Mouse (Mus musculus) liver, embryonic 12.5 days (tissue): ENCODE results near the gene Dnase1l3. TPM values are rescaled to one million over a fixed set of nuclear protein-coding genes. Genes with fewer than 3 reads are reported as not detected.

Source experiments
- ATAC-seq: fragments of 200-750 bp; cut with Nextera tagmentation; 2 replicates; pipeline ENCODE4 v1.8.0; 2017; ENCODE audit warnings: moderate number of reproducible peaks, mild to moderate bottlenecking, moderate library complexity
- H3K27ac ChIP-seq: fragments of 300-500 bp; sonication (generic); 2 replicates; pipeline ENCODE4 v1.5.1; 2016; ENCODE audit warnings: mild to moderate bottlenecking
- H3K27me3 ChIP-seq: fragments of 300-500 bp; sonication (generic); replicated peaks from 2 replicates; pipeline ENCODE4 v1.6.1; 2016; ENCODE audit warnings: mild to moderate bottlenecking, moderate library complexity
- H3K36me3 ChIP-seq: fragments of 300-500 bp; sonication (generic); 2 replicates; pipeline ENCODE4 v1.6.1; 2016; ENCODE audit warnings: mild to moderate bottlenecking, moderate library complexity
- H3K4me1 ChIP-seq: fragments of 300-500 bp; sonication (generic); 2 replicates; pipeline ENCODE4 v1.6.1; 2016
- H3K4me2 ChIP-seq: fragments of 300-500 bp; sonication (generic); 2 replicates; pipeline ENCODE4 v1.6.1; 2016; ENCODE audit warnings: mild to moderate bottlenecking, moderate library complexity
- H3K4me3 ChIP-seq: fragments of 300-500 bp; sonication (generic); 2 replicates; pipeline ENCODE4 v1.5.1; 2016; ENCODE audit warnings: mild to moderate bottlenecking, moderate library complexity
- H3K9ac ChIP-seq: fragments of 300-500 bp; sonication (generic); 2 replicates; pipeline ENCODE4 v1.6.1; 2016; ENCODE audit warnings: mild to moderate bottlenecking, moderate library complexity
- H3K9me3 ChIP-seq: fragments of 300-500 bp; sonication (generic); replicated peaks from 2 replicates; pipeline ENCODE4 v1.6.1; 2016; ENCODE audit warnings: mild to moderate bottlenecking, moderate library complexity
- WGBS: fragments of 180-500 bp; shearing (Covaris S2); methylation state at CpG from one replicate; pipeline ENCODE4 v1.1.7; 2016; ENCODE audit not compliant: insufficient replicate concordance; 5-methylcytosine and 5-hydroxymethylcytosine counted together
- polyA plus RNA-seq: library from polyadenylated mRNA; unstranded; fragments of >200 nt; fragmentation: Nextera tagmentation; extraction: Ambion mirVana; gene quantifications from 2 replicates; pipeline ENCODE4 v1.2.1, GENCODE M21; 2016

Dnase1l3 gene
- polyA plus RNA-seq: 0.72 and 0.79 TPM in 2 replicates

- Histone ChIP-seq H3K9me3 (no peaks in the 10 kb centered on the region), H3K9ac (no peak within 1 kb of the TSS), H3K4me3 (no peak within 1 kb of the TSS), H3K4me1 (peaks cover 5% of the 10 kb centered on the region; the same call in 1 of the 2 replicates), H3K4me2 (no peak within 1 kb of the TSS), H3K27me3 (peaks cover 10% of the 10 kb centered on the region; the same call in 1 of the 2 replicates), H3K27ac (no peak within 1 kb of the TSS), H3K36me3 (no peaks in the 10 kb centered on the region)
- 45% methylated on average over 8 of the region's 8 CpGs for WGBS
- no peak for ATAC-seq
Measured at GRCm38 (mm10) chr14:7994271-7994767, at the start of gene Dnase1l3. Gene Dnase1l3 (minus strand): TSS chr14:7994573.

GRCm38 (mm10) chr14:8042577-8042976 lies 48.2 kb upstream of the Dnase1l3 start:
- Histone ChIP-seq H3K36me3 (no peaks in the 10 kb centered on the region; the same call in 1 of the 2 replicates), H3K4me2 (no peak overlapping the region), H3K4me3 (no peak overlapping the region), H3K9ac (no peak overlapping the region), H3K9me3 (no peaks in the 10 kb centered on the region), H3K27me3 (no peaks in the 10 kb centered on the region), H3K4me1 (no peaks in the 10 kb centered on the region), H3K27ac (no peak overlapping the region)
- 82% methylated on average over 9 of the region's 9 CpGs for WGBS
- ATAC-seq: no peak

DNA sequence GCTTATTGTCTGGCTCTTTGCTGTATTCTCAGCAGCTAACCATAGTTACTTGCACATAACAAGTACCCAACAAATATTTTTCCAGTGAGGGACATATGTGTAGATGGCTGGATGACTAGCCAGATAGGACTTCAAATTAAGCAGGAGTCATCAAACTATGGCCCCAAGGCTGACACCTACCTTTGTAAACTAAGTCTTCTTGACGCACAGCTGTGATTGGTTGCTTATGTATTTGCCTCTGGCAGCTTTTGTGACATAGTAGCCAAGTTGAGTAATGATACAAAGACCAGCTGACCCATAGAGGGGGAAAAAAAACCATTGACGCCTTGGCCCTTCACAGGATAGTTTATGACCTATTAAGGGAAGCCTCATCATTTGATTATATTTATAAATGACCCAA lies 47.7 kb upstream of the Dnase1l3 start:
- ATAC-seq: no peak
- no peak overlapping the region for H3K4me2 ChIP-seq
- H3K36me3 ChIP-seq: no peaks in the 10 kb centered on the region; the same call in 1 of the 2 replicates
- H3K4me3 ChIP-seq: no peak overlapping the region
- H3K4me1 ChIP-seq: no peaks in the 10 kb centered on the region
- no peaks in the 10 kb centered on the region for H3K9me3 ChIP-seq
- no peak overlapping the region for H3K27ac ChIP-seq
- 74% methylated on average over 2 of the region's 2 CpGs for WGBS
- H3K27me3 ChIP-seq: no peaks in the 10 kb centered on the region
- no peak overlapping the region for H3K9ac ChIP-seq

- Histone ChIP-seq H3K4me2 (no peak overlapping the region), H3K4me1 (no peaks in the 10 kb centered on the region), H3K4me3 (no peak overlapping the region), H3K9me3 (no peaks in the 10 kb centered on the region), H3K27ac (no peak overlapping the region), H3K36me3 (no peaks in the 10 kb centered on the region; the same call in 1 of the 2 replicates), H3K9ac (no peak overlapping the region), H3K27me3 (no peaks in the 10 kb centered on the region)
- WGBS: 78% methylated on average over 12 of the region's 12 CpGs
- no peak for ATAC-seq
Measured at GRCm38 (mm10) chr14:8040911-8041678, 46.7 kb upstream of the Dnase1l3 start.

GRCm38 (mm10) chr14:8040179-8040578 lies 45.8 kb upstream of the Dnase1l3 start:
- Histone ChIP-seq H3K27ac (no peak overlapping the region), H3K9ac (no peak overlapping the region), H3K36me3 (no peaks in the 10 kb centered on the region; the same call in 1 of the 2 replicates), H3K4me3 (no peak overlapping the region), H3K4me1 (no peaks in the 10 kb centered on the region), H3K9me3 (no peaks in the 10 kb centered on the region), H3K4me2 (no peak overlapping the region), H3K27me3 (no peaks in the 10 kb centered on the region)
- WGBS: 59% methylated on average over 3 of the region's 3 CpGs
- ATAC-seq: no peak

GRCm38 (mm10) chr14:8038791-8039448 lies 44.5 kb upstream of the Dnase1l3 start:
- Histone ChIP-seq H3K9ac (no peak overlapping the region), H3K27ac (no peak overlapping the region), H3K4me1 (no peaks in the 10 kb centered on the region), H3K9me3 (no peaks in the 10 kb centered on the region), H3K36me3 (no peaks in the 10 kb centered on the region; the same call in 1 of the 2 replicates), H3K4me3 (no peak overlapping the region), H3K27me3 (no peaks in the 10 kb centered on the region), H3K4me2 (no peak overlapping the region)
- ATAC-seq: no peak
- WGBS: 65% methylated on average over 7 of the region's 7 CpGs

DNA sequence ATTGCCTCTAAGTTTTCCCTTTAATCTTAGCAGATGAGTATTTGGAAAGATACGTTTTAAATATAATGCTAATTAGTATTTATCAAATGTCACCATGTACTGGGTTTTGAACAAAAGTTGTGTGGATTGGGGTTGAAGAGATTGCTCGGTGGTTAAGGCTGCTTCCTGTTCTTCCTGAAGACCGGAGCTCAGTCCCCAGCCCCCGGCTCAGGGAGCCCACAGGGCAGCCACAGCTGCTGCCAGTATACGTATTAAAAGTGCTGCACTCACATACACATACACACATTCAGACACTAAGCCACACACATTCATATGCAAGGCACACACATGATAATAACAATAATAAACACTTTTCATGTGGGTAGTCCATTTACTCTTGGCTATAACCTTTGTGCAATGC lies 43.8 kb upstream of the Dnase1l3 start:
- H3K4me1 ChIP-seq: no peaks in the 10 kb centered on the region
- H3K9me3 ChIP-seq: no peaks in the 10 kb centered on the region
- ATAC-seq: no peak
- 24% methylated on average over 5 of the region's 5 CpGs for WGBS
- H3K27me3 ChIP-seq: no peaks in the 10 kb centered on the region
- no peak overlapping the region for H3K9ac ChIP-seq
- no peak overlapping the region for H3K4me2 ChIP-seq
- no peak overlapping the region for H3K27ac ChIP-seq
- H3K4me3 ChIP-seq: no peak overlapping the region
- H3K36me3 ChIP-seq: no peaks in the 10 kb centered on the region; the same call in 1 of the 2 replicates

- H3K27me3 ChIP-seq: no peaks in the 10 kb centered on the region
- H3K4me1 ChIP-seq: no peaks in the 10 kb centered on the region
- H3K9ac ChIP-seq: no peak overlapping the region
- H3K36me3 ChIP-seq: no peaks in the 10 kb centered on the region
- no peak overlapping the region for H3K27ac ChIP-seq
- H3K9me3 ChIP-seq: no peaks in the 10 kb centered on the region
- no peak for ATAC-seq
- H3K4me2 ChIP-seq: no peak overlapping the region
- no peak overlapping the region for H3K4me3 ChIP-seq
- 68% methylated on average over 5 of the region's 5 CpGs for WGBS
Measured at GRCm38 (mm10) chr14:8036406-8036805, 42.0 kb upstream of the Dnase1l3 start.

GRCm38 (mm10) chr14:8035951-8036350 lies 41.6 kb upstream of the Dnase1l3 start:
- Histone ChIP-seq H3K4me3 (no peak overlapping the region), H3K36me3 (no peaks in the 10 kb centered on the region), H3K27ac (no peak overlapping the region), H3K9ac (no peak overlapping the region), H3K4me1 (no peaks in the 10 kb centered on the region), H3K9me3 (no peaks in the 10 kb centered on the region), H3K4me2 (no peak overlapping the region), H3K27me3 (no peaks in the 10 kb centered on the region)
- ATAC-seq: no peak
- 74% methylated on average over 6 of the region's 6 CpGs for WGBS

DNA sequence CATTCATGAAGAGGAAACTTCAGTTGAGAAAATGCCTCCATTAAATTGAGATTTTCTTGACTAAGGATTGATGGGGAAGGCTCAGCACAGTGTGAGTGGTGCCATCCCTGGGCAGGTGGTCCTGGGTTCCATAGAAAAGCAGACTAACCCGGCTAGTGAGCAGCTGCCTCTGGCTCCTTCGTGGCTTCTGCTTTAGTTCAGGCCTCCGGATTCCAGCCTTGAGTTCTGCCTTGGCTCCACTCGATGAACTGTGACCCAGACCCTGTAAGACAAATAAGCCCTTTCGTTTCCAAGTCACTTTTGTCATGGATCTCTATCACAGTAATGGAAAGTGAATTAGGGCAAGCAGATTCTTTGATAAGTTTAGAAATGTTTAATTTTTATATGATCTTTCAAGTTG lies 40.2 kb upstream of the Dnase1l3 start:
- Histone ChIP-seq H3K4me2 (no peak overlapping the region), H3K36me3 (no peaks in the 10 kb centered on the region), H3K4me3 (no peak overlapping the region), H3K9ac (no peak overlapping the region), H3K4me1 (no peaks in the 10 kb centered on the region), H3K27ac (no peak overlapping the region), H3K9me3 (no peaks in the 10 kb centered on the region), H3K27me3 (no peaks in the 10 kb centered on the region)
- WGBS: 58% methylated on average over 5 of the region's 5 CpGs
- no peak for ATAC-seq

DNA sequence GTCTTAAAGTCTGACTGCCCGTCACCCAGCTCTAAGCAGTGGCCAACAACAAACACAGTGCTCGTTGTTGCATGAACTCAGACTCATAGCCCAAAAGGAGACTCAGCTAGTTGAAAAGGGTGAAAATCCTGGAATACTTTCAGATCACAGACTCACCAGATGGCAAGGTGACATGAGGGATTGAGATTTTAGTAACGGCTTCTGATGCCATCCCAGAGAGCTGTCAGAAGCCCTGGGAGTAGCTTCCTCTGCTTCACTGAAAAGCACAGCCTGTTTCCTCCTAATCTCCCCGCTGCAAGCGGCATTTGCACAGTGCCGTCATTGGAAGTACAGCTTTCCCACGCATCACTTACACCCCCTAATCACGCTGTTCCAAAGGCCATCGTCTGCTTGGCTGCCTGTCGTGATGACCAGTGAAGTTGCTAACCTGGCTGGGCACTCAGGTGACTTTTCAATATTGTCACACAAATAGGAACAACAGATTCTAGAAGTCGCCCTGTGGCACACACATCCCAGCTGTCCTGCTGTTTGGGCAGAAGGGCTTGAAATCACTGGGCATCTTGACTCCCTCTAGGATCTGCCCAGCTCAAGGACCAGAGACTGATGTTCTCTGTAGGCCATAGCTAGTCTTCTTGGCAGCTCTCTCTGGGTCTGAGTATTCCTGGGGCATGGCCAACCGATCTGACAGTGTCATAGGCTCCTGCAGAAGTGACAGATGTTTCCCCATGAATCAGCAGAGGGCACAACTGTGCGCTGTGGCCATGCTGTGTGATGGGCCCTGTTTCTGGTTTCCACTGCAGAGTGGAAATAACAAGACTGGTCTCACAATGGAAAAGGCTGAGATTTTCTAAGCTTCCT lies 37.9 kb upstream of the Dnase1l3 start:
- Histone ChIP-seq H3K4me3 (no peak overlapping the region), H3K4me1 (no peaks in the 10 kb centered on the region), H3K4me2 (no peak overlapping the region), H3K27ac (no peak overlapping the region), H3K27me3 (no peaks in the 10 kb centered on the region), H3K9me3 (no peaks in the 10 kb centered on the region), H3K9ac (no peak overlapping the region), H3K36me3 (no peaks in the 10 kb centered on the region)
- no peak for ATAC-seq
- WGBS: 70% methylated on average over 13 of the region's 13 CpGs
